Mouse (Mus musculus) forebrain, embryonic 16.5 days (tissue): ENCODE data around the gene AI413582. TPM values are rescaled to one million over a fixed set of nuclear protein-coding genes. Genes with fewer than 3 reads are reported as not detected.

Source experiments
- ATAC-seq: fragments of 200-750 bp; cut with Nextera tagmentation; 2 replicates; pipeline ENCODE4 v1.8.0; 2017; ENCODE audit warnings: mild to moderate bottlenecking, moderate library complexity
- H3K27ac ChIP-seq: fragments of 300-500 bp; sonication (generic); 2 replicates; pipeline ENCODE4 v1.5.1; 2014; ENCODE audit warnings: low read length, control low read depth
- H3K27me3 ChIP-seq: fragments of 300-500 bp; sonication (generic); replicated peaks from 2 replicates; pipeline ENCODE4 v1.6.1; 2014; ENCODE audit warnings: low read length; ENCODE audit not compliant: control insufficient read depth, insufficient read depth
- H3K36me3 ChIP-seq: fragments of 300-500 bp; sonication (generic); 2 replicates; pipeline ENCODE4 v1.6.1; 2014; ENCODE audit not compliant: control insufficient read depth, insufficient read depth
- H3K4me1 ChIP-seq: fragments of 300-500 bp; sonication (generic); replicated peaks from 2 replicates; pipeline ENCODE4 v1.6.1; 2014; ENCODE audit warnings: low read length; ENCODE audit not compliant: control insufficient read depth, insufficient read depth
- H3K4me2 ChIP-seq: fragments of 300-500 bp; sonication (generic); 2 replicates; pipeline ENCODE4 v1.6.1; 2014; ENCODE audit warnings: mild to moderate bottlenecking, low read length, control low read depth
- H3K4me3 ChIP-seq: fragments of 300-500 bp; sonication (generic); replicated peaks from 2 replicates; pipeline ENCODE4 v1.5.1; 2014; ENCODE audit warnings: mild to moderate bottlenecking, low read length, control low read depth
- H3K9ac ChIP-seq: fragments of 300-500 bp; sonication (generic); replicated peaks from 2 replicates; pipeline ENCODE4 v1.6.1; 2014; ENCODE audit warnings: low read depth, low read length, control low read depth
- H3K9me3 ChIP-seq: fragments of 300-500 bp; sonication (generic); 2 replicates; pipeline ENCODE4 v1.6.1; 2016; ENCODE audit warnings: low read length; ENCODE audit not compliant: control insufficient read depth
- WGBS: fragments of 180-500 bp; shearing (Covaris S2); extraction: QIAGEN DNeasy Blood & Tissue Kit; methylation state at CpG from one replicate; pipeline ENCODE4 v1.1.7; 2014; 5-methylcytosine and 5-hydroxymethylcytosine counted together
- polyA plus RNA-seq: library from polyadenylated mRNA; unstranded; fragments of >200 nt; fragmentation: Nextera tagmentation; extraction: Ambion mirVana; gene quantifications from 2 replicates; pipeline ENCODE4 v1.2.1, GENCODE M21; 2015

AI413582 gene
- polyA plus RNA-seq, 1 experiment from 2014 or later = 49.8 TPM

- Histone ChIP-seq H3K9ac (no peak overlapping the region), H3K27ac (no peak overlapping the region), H3K4me2 (no peak overlapping the region), H3K4me1 (no peaks in the 10 kb centered on the region), H3K36me3 (no peaks in the 10 kb centered on the region), H3K27me3 (no peaks in the 10 kb centered on the region), H3K9me3 (no peaks in the 10 kb centered on the region), H3K4me3 (no peak overlapping the region)
- no peak for ATAC-seq
- 77% methylated on average over 5 of the region's 5 CpGs for WGBS
Measured at GRCm38 (mm10) chr17:27528767-27529166, 36.8 kb downstream of the AI413582 start.

DNA sequence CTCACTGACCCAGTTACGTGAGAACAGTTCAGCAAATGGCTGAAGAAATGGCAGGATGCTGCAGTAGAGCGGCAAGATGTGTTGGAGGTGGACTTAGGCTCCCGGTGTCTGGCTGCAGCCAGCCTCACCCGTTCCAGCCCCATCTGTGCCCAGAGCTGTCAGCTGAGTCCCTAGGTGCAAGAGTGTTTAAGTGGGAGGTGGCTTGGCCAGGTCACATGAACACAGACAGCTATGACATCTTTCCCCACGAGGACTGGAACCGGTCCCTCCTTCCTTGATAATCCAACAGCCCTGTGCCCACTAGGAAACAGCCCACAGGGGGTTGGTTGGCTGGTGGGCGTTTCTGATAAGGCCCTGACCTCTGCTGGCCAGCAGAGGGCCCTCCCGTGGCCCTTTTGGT is 37.5 kb downstream of the AI413582 start:
- 60% methylated on average over 8 of the region's 8 CpGs for WGBS
- no peak for ATAC-seq

DNA sequence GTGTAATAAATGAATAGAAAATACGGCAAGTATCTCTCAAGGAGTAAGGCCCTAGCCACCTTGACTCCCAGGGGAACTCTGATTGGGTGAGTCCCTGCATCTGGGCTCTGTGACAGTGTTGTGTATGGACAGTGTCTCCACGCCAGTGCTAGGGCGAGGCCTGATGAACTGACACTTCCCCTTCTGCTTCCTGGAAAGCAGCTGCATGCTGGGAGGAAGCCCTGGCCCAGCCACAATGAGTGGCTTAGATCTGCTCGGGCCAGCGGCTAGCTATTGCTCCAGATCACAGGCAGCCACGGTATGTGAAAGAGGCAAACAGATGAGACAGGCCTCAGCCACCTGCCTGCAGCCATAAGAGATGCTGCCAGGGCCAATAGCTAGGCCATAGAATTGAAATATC is 38.4 kb downstream of the AI413582 start:
- Histone ChIP-seq H3K27ac (no peak overlapping the region), H3K4me1 (no peaks in the 10 kb centered on the region), H3K36me3 (no peaks in the 10 kb centered on the region), H3K27me3 (no peaks in the 10 kb centered on the region), H3K4me3 (no peak overlapping the region), H3K9ac (no peak overlapping the region), H3K4me2 (no peak overlapping the region), H3K9me3 (no peaks in the 10 kb centered on the region)
- WGBS = 85% methylated on average over 6 of the region's 6 CpGs
- no peak for ATAC-seq

More for the DNA sequence above, 37.5 kb downstream of the AI413582 start:
- Histone ChIP-seq H3K36me3 (no peaks in the 10 kb centered on the region), H3K9ac (no peak overlapping the region), H3K4me2 (no peak overlapping the region), H3K9me3 (no peaks in the 10 kb centered on the region), H3K4me3 (no peak overlapping the region), H3K27ac (no peak overlapping the region), H3K27me3 (no peaks in the 10 kb centered on the region), H3K4me1 (no peaks in the 10 kb centered on the region)

DNA sequence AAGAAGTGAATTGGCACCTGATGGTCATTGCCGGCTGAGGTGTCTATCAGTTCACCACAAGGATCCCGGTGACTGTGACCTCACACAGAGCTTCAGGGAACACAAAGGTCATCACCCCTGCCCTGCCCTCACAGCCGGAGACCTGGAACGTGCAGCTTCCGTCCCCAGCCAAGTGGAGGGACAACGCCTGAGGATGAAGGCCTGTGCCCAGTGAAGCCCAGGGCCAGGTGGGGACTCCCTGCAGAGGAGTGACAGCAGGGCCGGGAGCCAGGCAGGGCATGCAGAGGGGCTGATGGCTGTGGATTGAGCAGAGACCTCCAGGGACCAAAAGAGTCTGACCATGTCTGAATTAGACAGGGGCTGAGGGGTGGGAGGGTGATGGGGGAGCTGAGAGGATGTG is 42.4 kb downstream of the AI413582 start:
- no peak overlapping the region for H3K9ac ChIP-seq
- H3K9me3 ChIP-seq = no peaks in the 10 kb centered on the region
- no peaks in the 10 kb centered on the region for H3K36me3 ChIP-seq
- WGBS = 68% methylated on average over 7 of the region's 7 CpGs
- H3K4me1 ChIP-seq = peaks cover 8% of the 10 kb centered on the region
- ATAC-seq = no peak
- no peak overlapping the region for H3K4me2 ChIP-seq
- H3K4me3 ChIP-seq = no peak overlapping the region
- H3K27ac ChIP-seq = no peak overlapping the region
- peaks cover 18% of the 10 kb centered on the region; the same call in 1 of the 2 replicates for H3K27me3 ChIP-seq

- Histone ChIP-seq H3K4me1 (peaks cover 10% of the 10 kb centered on the region), H3K27me3 (peaks cover 27% of the 10 kb centered on the region), H3K4me2 (peak within 1 kb of the TSS; percentile 31), H3K4me3 (no peak within 1 kb of the TSS), H3K9me3 (no peaks in the 10 kb centered on the region), H3K27ac (no peak within 1 kb of the TSS), H3K9ac (no peak within 1 kb of the TSS; the same call in 1 of the 2 replicates), H3K36me3 (no peaks in the 10 kb centered on the region)
- WGBS = 77% methylated on average over 5 of the region's 5 CpGs
- no peak for ATAC-seq
Measured at GRCm38 (mm10) chr17:27521303-27521702, 44.3 kb downstream of the AI413582 start, which contains the start of gene Grm4. TSS of gene Grm4 (minus strand) at chr17:27521403.

GRCm38 (mm10) chr17:27520557-27520956 is 45.0 kb downstream of the AI413582 start:
- Histone ChIP-seq H3K27me3 (peaks cover 32% of the 10 kb centered on the region), H3K9me3 (no peaks in the 10 kb centered on the region), H3K4me3 (no peak overlapping the region), H3K27ac (no peak overlapping the region), H3K4me1 (peaks cover 10% of the 10 kb centered on the region), H3K4me2 (peak overlapping the region; percentile 31), H3K36me3 (no peaks in the 10 kb centered on the region), H3K9ac (no peak overlapping the region; the same call in 1 of the 2 replicates)
- WGBS = under 1% methylated on average over 27 of the region's 27 CpGs
- peak; percentile 62 for ATAC-seq

DNA sequence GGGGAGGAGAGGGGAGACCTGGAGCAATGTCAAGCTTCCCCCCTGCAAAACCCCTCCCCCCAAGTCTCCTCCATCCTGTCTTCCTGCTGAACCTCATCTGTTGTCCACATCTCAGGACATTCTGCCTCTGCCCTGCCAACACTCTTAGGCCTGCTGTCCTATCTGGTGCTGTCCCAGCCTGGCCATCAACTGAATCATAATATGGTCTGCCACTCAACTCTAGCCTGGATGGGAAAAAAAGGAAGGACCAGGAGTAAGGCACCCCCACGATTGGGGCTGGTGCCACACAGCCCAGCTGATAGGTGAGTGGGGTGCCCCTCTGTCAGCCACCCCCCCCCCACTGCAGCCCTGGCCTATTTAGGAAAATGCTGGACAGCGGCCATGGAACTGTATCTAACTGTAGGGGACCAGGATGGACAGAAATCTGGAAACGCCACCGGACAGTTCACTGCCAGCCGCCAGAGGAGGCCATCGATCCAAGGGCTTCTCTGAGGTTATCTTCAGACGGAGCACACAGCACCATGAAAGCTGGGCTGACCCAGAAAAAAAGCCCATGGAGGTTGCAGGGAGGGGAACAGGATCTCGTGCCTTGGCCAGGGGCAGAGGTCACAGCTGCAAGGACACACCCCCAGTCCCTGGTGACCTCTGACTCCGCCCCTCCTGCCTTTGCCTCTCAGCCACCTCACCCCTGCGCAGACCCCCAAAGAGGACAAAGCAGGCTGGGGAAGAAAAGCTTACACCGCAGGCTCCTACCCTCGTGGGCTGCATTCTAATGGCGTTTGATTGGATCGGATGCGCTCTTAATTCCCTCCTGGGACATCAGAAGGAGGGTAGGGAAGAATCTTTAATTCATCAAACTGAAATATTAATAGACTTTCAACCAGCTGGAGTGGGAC is 46.6 kb downstream of the AI413582 start:
- Histone ChIP-seq H3K4me1 (peaks cover 12% of the 10 kb centered on the region), H3K4me2 (no peak overlapping the region), H3K9me3 (no peaks in the 10 kb centered on the region), H3K4me3 (no peak overlapping the region), H3K27ac (no peak overlapping the region), H3K9ac (no peak overlapping the region), H3K27me3 (peaks cover 47% of the 10 kb centered on the region), H3K36me3 (no peaks in the 10 kb centered on the region)
- no peak for ATAC-seq
- 32% methylated on average over 15 of the region's 15 CpGs for WGBS

GRCm38 (mm10) chr17:27518296-27518695 is 47.3 kb downstream of the AI413582 start:
- Histone ChIP-seq H3K27ac (no peak overlapping the region), H3K4me1 (peaks cover 18% of the 10 kb centered on the region), H3K27me3 (peaks cover 52% of the 10 kb centered on the region), H3K4me2 (no peak overlapping the region), H3K9me3 (no peaks in the 10 kb centered on the region), H3K9ac (no peak overlapping the region), H3K4me3 (no peak overlapping the region), H3K36me3 (no peaks in the 10 kb centered on the region)
- ATAC-seq = peak; percentile 27; the same call in 1 of the 2 replicates
- WGBS = 4% methylated on average over 9 of the region's 9 CpGs

GRCm38 (mm10) chr17:27513916-27514762 is 51.4 kb downstream of the AI413582 start:
- Histone ChIP-seq H3K27ac (no peak overlapping the region), H3K9ac (no peak overlapping the region), H3K9me3 (no peaks in the 10 kb centered on the region), H3K4me3 (peak overlapping the region; percentile 60), H3K4me2 (peak overlapping the region; percentile 92), H3K27me3 (peaks cover 50% of the 10 kb centered on the region), H3K4me1 (peaks cover 25% of the 10 kb centered on the region), H3K36me3 (no peaks in the 10 kb centered on the region)
- peak; percentile 36 for ATAC-seq
- WGBS = 29% methylated on average over 27 of the region's 27 CpGs
